Mouse (Mus musculus) forebrain, embryonic 11.5 days (tissue): ENCODE results near the gene Phactr2. TPM values are rescaled to one million over a fixed set of nuclear protein-coding genes. Genes with fewer than 3 reads are reported as not detected.
"Not testable (repeated sequence)": the region's sequence is repeated elsewhere in the genome, so short reads cannot be mapped to it uniquely, and the experiment has no call there.

Experiments used
- ATAC-seq: fragments of 200-750 bp; cut with Nextera tagmentation; replicated peaks from 2 replicates; pipeline ENCODE4 v1.8.0; 2017; ENCODE audit warnings: moderate TSS enrichment; ENCODE audit not compliant: low FRiP score
- DNase-seq: peaks from one replicate; pipeline ENCODE4 v3.0.0-alpha.2; 2017; ENCODE audit warnings: low spot score
- H3K27ac ChIP-seq: fragments of 300-500 bp; sonication (generic); 2 replicates; pipeline ENCODE4 v1.5.1; 2014; ENCODE audit warnings: low read depth, low read length
- H3K27me3 ChIP-seq: fragments of 300-500 bp; sonication (generic); 2 replicates; pipeline ENCODE4 v1.6.1; 2014; ENCODE audit warnings: mild to moderate bottlenecking, low read length, mixed read lengths; ENCODE audit not compliant: control insufficient read depth, insufficient read depth
- H3K36me3 ChIP-seq: fragments of 300-500 bp; sonication (generic); 2 replicates; pipeline ENCODE4 v1.6.1; 2014; ENCODE audit warnings: mild to moderate bottlenecking, low read length, moderate library complexity, mixed read lengths; ENCODE audit not compliant: control insufficient read depth, insufficient read depth
- H3K4me1 ChIP-seq: fragments of 300-500 bp; sonication (generic); replicated peaks from 2 replicates; pipeline ENCODE4 v1.6.1; 2014; ENCODE audit warnings: low read length, mixed read lengths; ENCODE audit not compliant: control insufficient read depth, insufficient read depth
- H3K4me2 ChIP-seq: fragments of 300-500 bp; sonication (generic); 2 replicates; pipeline ENCODE4 v1.6.1; 2014; ENCODE audit warnings: low read depth, mild to moderate bottlenecking, low read length, moderate library complexity, mixed read lengths; ENCODE audit not compliant: severe bottlenecking
- H3K4me3 ChIP-seq: fragments of 300-500 bp; sonication (generic); 2 replicates; pipeline ENCODE4 v1.5.1; 2014; ENCODE audit warnings: low read depth, low read length
- H3K9ac ChIP-seq: fragments of 300-500 bp; sonication (generic); 2 replicates; pipeline ENCODE4 v1.6.1; 2014; ENCODE audit warnings: low read length
- H3K9me3 ChIP-seq: fragments of 300-500 bp; sonication (generic); 2 replicates; pipeline ENCODE4 v1.6.1; 2016; ENCODE audit warnings: low read length, mixed read lengths; ENCODE audit not compliant: control insufficient read depth
- WGBS: fragments of 180-500 bp; shearing (Covaris S2); extraction: QIAGEN DNeasy Blood & Tissue Kit; methylation state at CpG from one replicate; pipeline ENCODE4 v1.1.7; 2014; 5-methylcytosine and 5-hydroxymethylcytosine counted together
- polyA plus RNA-seq: library from polyadenylated mRNA; unstranded; fragments of >200 nt; fragmentation: Nextera tagmentation; extraction: Ambion mirVana; gene quantifications from 2 replicates; pipeline ENCODE4 v1.2.1, GENCODE M21; 2014

Phactr2 gene
- polyA plus RNA-seq, result 16.7 and 17.7 TPM in 2 replicates

GRCm38 (mm10) chr10:13473833-13474567 is at the start of gene Phactr2:
TSS of gene Phactr2 (minus strand) at chr10:13474412.
- ATAC-seq (peak; percentile 78), DNase-seq (peak; percentile 78)
- H3K27ac ChIP-seq, result no peak within 1 kb of the TSS
- no peaks in the 10 kb centered on the region for H3K9me3 ChIP-seq
- no peaks in the 10 kb centered on the region for H3K36me3 ChIP-seq
- peak within 1 kb of the TSS; percentile 100 for H3K4me2 ChIP-seq
- H3K9ac ChIP-seq, result peak within 1 kb of the TSS; percentile 79
- peaks cover 4% of the 10 kb centered on the region; the same call in 1 of the 2 replicates for H3K4me1 ChIP-seq
- H3K4me3 ChIP-seq, result peak within 1 kb of the TSS; percentile 67
- peaks cover 11% of the 10 kb centered on the region for H3K27me3 ChIP-seq
- under 1% methylated on average over 65 of the region's 71 CpGs for WGBS

GRCm38 (mm10) chr10:13521857-13522256 is 47.6 kb upstream of the Phactr2 start:
- ATAC-seq (no peak), DNase-seq (no peak)
- H3K4me3 ChIP-seq, result no peak overlapping the region
- H3K4me2 ChIP-seq, result no peak overlapping the region
- 85% methylated on average over 4 of the region's 4 CpGs for WGBS
- no peaks in the 10 kb centered on the region for H3K4me1 ChIP-seq
- H3K27ac ChIP-seq, result no peak overlapping the region
- no peak overlapping the region for H3K9ac ChIP-seq
- H3K27me3 ChIP-seq, result no peaks in the 10 kb centered on the region
- H3K9me3 ChIP-seq, result no peaks in the 10 kb centered on the region
- no peaks in the 10 kb centered on the region for H3K36me3 ChIP-seq

- Histone ChIP-seq H3K4me2 (no peak overlapping the region), H3K9me3 (no peaks in the 10 kb centered on the region), H3K27ac (no peak overlapping the region), H3K4me1 (no peaks in the 10 kb centered on the region; the same call in 1 of the 2 replicates), H3K4me3 (no peak overlapping the region), H3K27me3 (no peaks in the 10 kb centered on the region), H3K9ac (no peak overlapping the region), H3K36me3 (no peaks in the 10 kb centered on the region)
- WGBS, result 89% methylated on average over 8 of the region's 8 CpGs
- DNase-seq (no peak), ATAC-seq (no peak)
These were observed 28.2 kb upstream of the Phactr2 start for GRCm38 (mm10) chr10:13502371-13502770.

- not testable (repeated sequence) for DNase-seq
These were observed 27.3 kb upstream of the Phactr2 start for GRCm38 (mm10) chr10:13501533-13501932.

GRCm38 (mm10) chr10:13500938-13501496 is 26.8 kb upstream of the Phactr2 start:
- Histone ChIP-seq H3K4me1 (no peaks in the 10 kb centered on the region; the same call in 1 of the 2 replicates), H3K36me3 (no peaks in the 10 kb centered on the region), H3K4me3 (peak overlapping the region; percentile 51), H3K27ac (no peak overlapping the region), H3K9ac (peak overlapping the region; percentile 72), H3K9me3 (no peaks in the 10 kb centered on the region), H3K4me2 (peak overlapping the region; percentile 70), H3K27me3 (no peaks in the 10 kb centered on the region)
- DNase-seq, result peak; percentile 90
- 0% methylated on average over 26 of the region's 30 CpGs for WGBS
- peak; percentile 92 for ATAC-seq

More at GRCm38 (mm10) chr10:13501533-13501932, 27.3 kb upstream of the Phactr2 start:
- H3K27me3 ChIP-seq, H3K27ac ChIP-seq, H3K9me3 ChIP-seq, H3K4me1 ChIP-seq, H3K36me3 ChIP-seq: not testable (repeated sequence)
- H3K9ac ChIP-seq, result peak overlapping the region; percentile 72
- peak overlapping the region; percentile 70 for H3K4me2 ChIP-seq
- peak overlapping the region; percentile 51 for H3K4me3 ChIP-seq
- ATAC-seq, result 0 out of 2 replicates have a peak, but pooled peaks have one; percentile 28
- 53% methylated on average over 4 of the region's 4 CpGs for WGBS

- Histone ChIP-seq H3K9me3 (no peaks in the 10 kb centered on the region), H3K27me3 (no peaks in the 10 kb centered on the region), H3K9ac (peak overlapping the region; percentile 72), H3K4me3 (peak overlapping the region; percentile 51), H3K4me1 (no peaks in the 10 kb centered on the region; the same call in 1 of the 2 replicates), H3K36me3 (no peaks in the 10 kb centered on the region), H3K4me2 (peak overlapping the region; percentile 70; the same call in 1 of the 2 replicates), H3K27ac (no peak overlapping the region)
- ATAC-seq (no peak), DNase-seq (no peak)
- 51% methylated on average over 9 of the region's 9 CpGs for WGBS
These were observed 26.3 kb upstream of the Phactr2 start for GRCm38 (mm10) chr10:13500473-13500872.

- 87% methylated on average over 2 of the region's 2 CpGs for WGBS
- no peak within 1 kb of the TSS for H3K4me2 ChIP-seq
- no peak for DNase-seq
These were observed 25.1 kb upstream of the Phactr2 start, which contains the start of gene Fuca2 for GRCm38 (mm10) chr10:13499331-13499730. TSS of gene Fuca2 (plus strand) at chr10:13499540.

GRCm38 (mm10) chr10:13496315-13496714 is 22.1 kb upstream of the Phactr2 start:
- H3K4me3 ChIP-seq, result no peak overlapping the region
- no peaks in the 10 kb centered on the region for H3K36me3 ChIP-seq
- no peak overlapping the region for H3K4me2 ChIP-seq
- DNase-seq (no peak), ATAC-seq (no peak)
- H3K4me1 ChIP-seq, result no peaks in the 10 kb centered on the region; the same call in 1 of the 2 replicates
- H3K9me3 ChIP-seq, result no peaks in the 10 kb centered on the region
- H3K9ac ChIP-seq, result no peak overlapping the region
- 98% methylated on average over 3 of the region's 3 CpGs for WGBS
- no peaks in the 10 kb centered on the region for H3K27me3 ChIP-seq
- H3K27ac ChIP-seq, result no peak overlapping the region

More at GRCm38 (mm10) chr10:13499331-13499730, 25.1 kb upstream of the Phactr2 start, which contains the start of gene Fuca2:
- Histone ChIP-seq H3K27me3 (no peaks in the 10 kb centered on the region), H3K27ac (no peak within 1 kb of the TSS), H3K36me3 (no peaks in the 10 kb centered on the region), H3K9me3 (no peaks in the 10 kb centered on the region), H3K4me1 (no peaks in the 10 kb centered on the region; the same call in 1 of the 2 replicates), H3K9ac (no peak within 1 kb of the TSS), H3K4me3 (no peak within 1 kb of the TSS)
- ATAC-seq, result no peak
